Mouse (Mus musculus) liver, postnatal 0 days (tissue): Measurements from ENCODE around the gene Adgrl4.

Experiments used
- CTCF ChIP-seq: sonication (generic); IDR thresholded peaks from 2 replicates; pipeline ENCODE4 v1.5.1; 2016; ENCODE audit warnings: antibody characterized with exemption, low read depth
- EP300 ChIP-seq: IDR thresholded peaks from 2 replicates; pipeline ENCODE4 v1.6.1; 2016; ENCODE audit warnings: antibody characterized with exemption, low read depth, mild to moderate bottlenecking

DNA sequence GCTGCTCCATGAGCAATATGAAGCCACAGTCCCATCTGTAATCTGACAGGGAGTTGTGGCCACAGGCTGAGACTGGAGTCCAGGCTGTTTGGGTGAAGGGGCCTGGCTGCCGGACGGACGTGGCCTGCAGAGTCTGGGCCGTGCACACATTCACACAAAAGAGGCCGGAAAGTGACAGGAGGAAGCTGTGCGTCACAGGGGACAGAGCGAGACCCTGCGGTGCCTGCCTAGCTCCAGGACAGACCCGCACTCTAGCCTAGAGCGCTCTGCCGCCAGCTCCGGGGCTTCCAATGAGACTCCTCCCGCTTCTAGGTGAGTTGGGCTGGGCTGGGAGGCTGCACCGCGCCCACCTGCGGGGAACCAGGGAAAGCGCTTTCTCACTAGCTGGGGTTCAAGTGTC, at the start of gene Adgrl4:
- no peak for TF ChIP-seq EP300
- no peak for TF ChIP-seq CTCF
